Mouse (Mus musculus) adrenal gland, postnatal 36 days (tissue): Measurements from ENCODE around the gene Rnaseh2c. TPM values are rescaled to one million over a fixed set of nuclear protein-coding genes. Genes with fewer than 3 reads are reported as not detected.
A peak's percentile ranks its signal among the peaks of the same experiment; 100 is the strongest.

Experiments
- DNase-seq, 2 experiments: peaks; one replicate each; pipeline ENCODE4 v3.0.0; 2021; ENCODE audit warnings: mixed read lengths in 1 of 2
- total RNA-seq, 2 experiments: library from RNA; stranded (reverse); gene quantifications; 2 replicates each; pipeline ENCODE4 v1.2.3; 2021

The Rnaseh2c gene
- total RNA-seq, 2 experiments from 2014 or later = 124 to 139 TPM

GRCm38 (mm10) chr19:5632120-5632519 lies 30.4 kb downstream of the Rnaseh2c start:
- no peak for DNase-seq

DNA sequence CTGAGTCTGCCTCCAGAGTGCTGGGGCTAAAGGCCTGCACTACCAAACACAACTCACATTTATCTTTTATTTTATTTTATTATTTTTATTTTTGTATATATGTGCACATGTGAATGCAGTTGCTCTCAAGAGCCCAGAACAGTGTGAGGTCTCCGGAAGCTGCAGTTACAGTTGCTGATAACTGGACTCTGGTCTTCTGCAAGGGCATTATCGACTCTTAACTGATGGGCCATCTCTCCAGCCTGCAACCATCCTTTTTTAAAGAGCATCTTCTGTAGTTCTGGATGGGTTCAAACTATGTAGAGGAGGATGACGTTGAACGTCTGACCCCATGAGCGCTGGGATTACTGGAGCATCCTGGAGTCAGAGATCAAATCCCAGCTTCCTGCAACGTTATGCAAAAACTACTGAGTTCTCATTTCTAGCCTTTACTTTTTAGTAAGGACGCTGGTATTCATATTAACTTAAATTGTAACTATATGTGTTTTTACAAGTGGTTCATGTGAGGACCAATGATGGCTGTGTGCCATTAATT lies 34.4 kb downstream of the Rnaseh2c start:
- DNase-seq = no peak

GRCm38 (mm10) chr19:5636571-5637041 lies 34.9 kb downstream of the Rnaseh2c start:
- peak in 1 of 2 experiments; percentile 32 for DNase-seq

DNA sequence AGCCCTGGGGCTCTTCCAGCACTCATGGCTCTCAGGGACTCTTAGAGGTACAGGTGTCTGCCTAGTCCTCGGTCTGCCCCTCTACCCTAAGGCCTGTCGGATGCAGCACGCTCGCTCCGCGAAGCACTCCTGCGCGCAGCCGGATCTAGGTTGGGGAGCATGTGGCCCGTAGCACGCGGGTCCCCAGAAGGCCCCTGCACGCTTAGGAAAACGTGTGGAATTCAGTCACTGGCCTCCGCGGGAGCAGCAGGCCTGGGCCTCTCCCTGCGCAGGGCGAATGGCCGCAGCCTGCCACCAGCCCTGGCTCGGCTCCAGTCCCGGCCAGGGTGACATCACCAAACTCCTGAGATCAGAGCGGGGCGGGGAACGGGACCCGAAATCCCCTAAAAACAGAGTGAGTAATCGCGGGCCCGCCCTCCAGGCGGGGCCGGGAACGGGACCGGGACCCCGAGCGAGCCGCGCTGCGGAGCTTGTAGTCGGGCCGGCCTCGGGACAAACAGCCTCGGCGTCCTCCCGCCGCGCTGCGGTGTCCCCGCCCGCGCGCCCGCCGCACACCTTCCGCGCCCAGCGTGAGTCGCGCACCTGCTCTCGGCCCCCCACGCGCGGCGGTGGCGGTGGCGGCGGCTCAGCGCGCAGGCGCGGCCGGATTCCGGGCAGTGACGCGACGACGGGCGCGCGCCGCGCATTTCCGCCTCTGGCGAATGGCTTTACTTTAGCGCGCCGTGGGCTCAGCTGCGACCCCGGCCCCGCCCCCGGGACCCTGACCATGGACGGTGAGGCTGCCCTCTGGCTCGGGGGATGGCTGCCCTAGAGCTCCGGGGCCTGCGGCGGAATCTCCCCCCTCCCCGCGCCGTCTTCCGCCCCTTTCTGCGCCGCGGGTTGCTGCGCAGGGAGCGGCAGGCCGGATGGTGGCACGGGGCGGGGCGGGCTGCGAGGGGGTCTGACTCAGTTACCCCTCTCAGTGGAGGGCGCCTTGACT lies 35.7 kb downstream of the Rnaseh2c start, which contains the start of gene Rela:
Gene Rela (plus strand): TSS at position 415 of the 979 bp plus-strand sequence.
- DNase-seq = peak; percentile 97 to 98

DNA sequence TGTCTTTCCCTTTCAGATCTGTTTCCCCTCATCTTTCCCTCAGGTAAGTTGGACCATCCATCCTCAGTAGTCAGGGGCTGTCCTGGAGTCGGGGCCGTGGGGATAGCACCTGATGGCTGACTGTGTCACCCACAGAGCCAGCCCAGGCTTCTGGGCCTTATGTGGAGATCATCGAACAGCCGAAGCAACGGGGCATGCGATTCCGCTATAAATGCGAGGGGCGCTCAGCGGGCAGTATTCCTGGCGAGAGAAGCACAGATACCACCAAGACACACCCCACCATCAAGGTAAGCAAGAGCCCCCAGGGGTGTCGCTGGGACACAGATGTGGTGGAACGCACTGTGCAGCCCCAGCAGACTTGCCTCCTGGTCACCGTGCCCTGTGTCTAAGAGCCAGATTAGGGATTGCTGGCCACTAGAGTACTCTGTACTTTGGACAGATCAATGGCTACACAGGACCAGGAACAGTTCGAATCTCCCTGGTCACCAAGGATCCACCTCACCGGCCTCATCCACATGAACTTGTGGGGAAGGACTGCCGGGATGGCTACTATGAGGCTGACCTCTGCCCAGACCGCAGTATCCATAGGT lies 36.8 kb downstream of the Rnaseh2c start:
- no peak for DNase-seq

DNA sequence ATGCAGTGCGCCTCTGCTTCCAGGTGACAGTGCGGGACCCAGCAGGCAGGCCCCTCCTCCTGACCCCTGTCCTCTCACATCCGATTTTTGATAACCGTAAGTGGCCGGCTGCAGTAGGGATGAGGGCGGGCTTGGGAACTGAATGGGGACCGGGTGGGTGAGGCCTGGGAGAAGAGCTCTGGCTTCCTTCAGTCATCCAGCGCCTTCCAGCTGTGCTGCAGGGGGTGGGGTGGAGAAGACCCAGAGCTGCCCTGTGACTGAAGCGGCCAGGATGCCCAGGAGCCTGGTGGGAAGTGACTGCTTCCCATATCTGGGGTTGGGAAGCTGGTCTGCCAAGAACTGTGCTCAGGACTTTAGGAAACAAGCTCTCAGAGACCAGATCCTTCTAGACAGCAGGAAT lies 38.7 kb downstream of the Rnaseh2c start:
- DNase-seq = peak in 1 of 2 experiments; percentile 39

DNA sequence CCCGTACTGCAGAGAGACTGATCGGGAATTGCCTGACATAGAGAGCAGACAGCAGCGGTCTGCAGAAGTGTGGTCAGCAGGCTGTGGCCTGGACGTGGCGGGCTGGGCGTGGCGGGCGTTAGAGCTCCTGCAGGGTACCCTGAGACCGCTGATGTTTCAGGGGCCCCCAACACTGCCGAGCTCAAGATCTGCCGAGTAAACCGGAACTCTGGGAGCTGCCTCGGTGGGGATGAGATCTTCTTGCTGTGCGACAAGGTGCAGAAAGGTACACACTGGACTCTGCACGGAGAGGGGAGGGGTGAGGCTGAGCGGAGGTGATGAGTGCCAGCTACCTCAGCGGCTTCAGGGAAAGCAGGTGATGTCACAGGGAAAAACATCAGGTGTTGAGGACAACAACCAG lies 39.3 kb downstream of the Rnaseh2c start:
- DNase-seq = no peak

- DNase-seq = no peak
These were observed 40.0 kb downstream of the Rnaseh2c start for GRCm38 (mm10) chr19:5641641-5642040.

DNA sequence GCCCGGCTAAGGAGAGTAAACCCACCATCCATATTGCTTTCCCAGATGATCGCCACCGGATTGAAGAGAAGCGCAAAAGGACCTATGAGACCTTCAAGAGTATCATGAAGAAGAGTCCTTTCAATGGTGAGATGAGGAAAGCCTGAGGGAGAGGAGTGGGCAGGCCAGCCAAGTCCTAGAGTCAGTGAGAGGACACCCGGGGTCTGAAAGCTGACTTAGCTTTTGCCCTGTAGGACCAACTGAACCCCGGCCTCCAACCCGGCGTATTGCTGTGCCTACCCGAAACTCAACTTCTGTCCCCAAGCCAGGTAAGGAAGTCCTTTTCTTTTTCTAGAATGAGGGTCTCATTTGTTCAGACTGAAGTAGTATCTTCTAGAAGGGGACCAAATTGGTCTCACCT lies 43.6 kb downstream of the Rnaseh2c start:
- DNase-seq = no peak

- DNase-seq = no peak
These were observed 45.2 kb downstream of the Rnaseh2c start for GRCm38 (mm10) chr19:5646731-5647330.

- no peak for DNase-seq
These were observed 46.1 kb downstream of the Rnaseh2c start for GRCm38 (mm10) chr19:5647791-5648190.

DNA sequence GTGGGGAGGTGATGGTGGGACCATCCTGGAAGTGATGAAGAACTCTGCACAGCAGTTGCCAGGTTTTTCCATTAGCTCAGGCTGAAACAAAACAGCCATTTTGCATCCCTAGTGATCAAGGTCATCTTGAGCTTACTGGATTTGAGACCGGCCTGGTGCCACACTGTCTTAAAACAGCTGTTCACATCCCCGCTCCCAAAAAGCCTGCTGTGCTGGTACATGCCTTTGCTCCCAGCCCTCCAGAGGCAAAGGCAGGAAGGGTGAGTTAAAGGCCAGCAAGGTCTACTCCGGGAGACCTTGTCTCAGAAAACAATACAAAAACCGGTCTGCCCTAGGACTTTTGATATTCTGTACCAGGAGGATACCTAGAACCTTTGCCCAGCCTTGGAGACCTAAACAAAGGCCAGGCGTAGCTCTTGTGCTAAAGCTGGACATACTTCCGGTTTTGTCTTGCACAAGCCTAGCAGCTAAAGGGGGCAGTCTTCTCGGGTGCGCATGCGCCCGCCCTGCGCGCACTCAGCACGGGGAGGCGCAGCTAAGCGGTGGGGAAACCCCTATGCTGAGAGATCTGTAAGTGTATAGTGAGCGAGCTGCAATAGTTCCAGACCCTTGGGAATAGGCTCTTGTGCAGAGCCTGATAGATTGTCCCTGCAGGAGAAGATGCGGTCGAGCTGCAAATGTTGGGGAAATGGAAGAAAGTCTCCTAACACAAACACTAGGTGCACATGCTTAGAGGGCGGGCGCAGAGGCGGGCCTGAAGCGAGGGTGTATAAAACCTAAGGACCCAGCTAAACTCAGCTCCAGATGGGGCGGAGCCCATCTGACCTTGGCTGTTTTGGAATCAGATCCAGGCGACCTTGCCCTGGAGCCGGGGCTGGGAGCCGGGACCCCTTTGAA lies 47.0 kb downstream of the Rnaseh2c start:
- peak; percentile 88 to 92 for DNase-seq

- peak in 1 of 2 experiments; percentile 53 for DNase-seq
These were observed 47.6 kb downstream of the Rnaseh2c start for GRCm38 (mm10) chr19:5649298-5649741.

GRCm38 (mm10) chr19:5651502-5652274 lies 50.0 kb downstream of the Rnaseh2c start:
- no peak for DNase-seq

GRCm38 (mm10) chr19:5652570-5652969 lies 50.9 kb downstream of the Rnaseh2c start:
- no peak for DNase-seq

- DNase-seq = peak; percentile 54 to 68
These were observed 52.5 kb downstream of the Rnaseh2c start for GRCm38 (mm10) chr19:5653969-5654719.

GRCm38 (mm10) chr19:5654720-5655298 lies 53.1 kb downstream of the Rnaseh2c start:
- DNase-seq = no peak
